In genomic region chrX:16546806-16547205, GRCm38 (mm10) we compare ENCODE assay signal across 27 mouse cellular contexts. TPM values are rescaled to one million over a fixed set of nuclear protein-coding genes. Genes with fewer than 3 reads are reported as not detected.
DNase-seq lines count a peak whose midpoint lies in the region; ATAC-seq and TF ChIP-seq lines count a peak whose summit lies in the region.
"Had no signal": no experiment of that assay in that cellular context is flagged by ENCODE, and none has a peak within 500 bp of the region (broad histone marks: within the 10 kb centered on the region; RNA-seq: fewer than 3 reads in every experiment).

No protein-coding gene starts in this region.

- H3K4me3 ChIP-seq in liver, adult 2 months (ENCODE audit: insufficient read depth, low read depth, low read length), result no peak overlapping the region
- H3K4me3 ChIP-seq in C2C12 (ENCODE audit: insufficient read depth, poor library complexity, severe bottlenecking), result no peak overlapping the region
- H3K4me3 ChIP-seq in bone marrow macrophage, adult 2 months (ENCODE audit: insufficient read depth, low read length), result no peak overlapping the region
- H3K4me3 ChIP-seq: erythroblast, embryonic 14.5 days; hindbrain, embryonic 15.5 days; intestine, embryonic 15.5 days; limb, embryonic 13.5 days; liver, embryonic 15.5 days; neural tube, embryonic 12.5 days had no signal

- TF ChIP-seq CTCF in liver, adult 2 months (IDR thresholded peaks at IDR 0.05; ENCODE audit: low read depth, low read length), result no peak
- TF ChIP-seq CTCF in C2C12 (IDR thresholded peaks at IDR 0.05; ENCODE audit: control insufficient read depth, insufficient read depth, insufficient read length), result no peak
- no peak for TF ChIP-seq CTCF in bone marrow macrophage, adult 2 months (IDR thresholded peaks at IDR 0.05; ENCODE audit: low read depth, low read length)

- H3K9ac ChIP-seq in liver, adult 2 months (ENCODE audit: low read depth, low read length), result no peak overlapping the region
- H3K9ac ChIP-seq: hindbrain, embryonic 15.5 days; intestine, embryonic 15.5 days; limb, embryonic 13.5 days; liver, embryonic 15.5 days; neural tube, embryonic 12.5 days had no signal

- H3K36me3 ChIP-seq in liver, adult 2 months (ENCODE audit: control insufficient read depth, insufficient read depth, low read length), result no peaks in the 10 kb centered on the region
- H3K36me3 ChIP-seq in C2C12 (ENCODE audit: control insufficient read depth, insufficient read depth), result no peaks in the 10 kb centered on the region
- H3K36me3 ChIP-seq: hindbrain, embryonic 15.5 days; intestine, embryonic 15.5 days; limb, embryonic 13.5 days; liver, embryonic 15.5 days; neural tube, embryonic 12.5 days had no signal

- no peaks in the 10 kb centered on the region for H3K79me2 ChIP-seq in liver, adult 2 months (ENCODE audit: control insufficient read depth, insufficient read depth, low read length)
- H3K79me2 ChIP-seq in C2C12 (ENCODE audit: control insufficient read depth, insufficient read depth), result no peaks in the 10 kb centered on the region

- TF ChIP-seq POLR2A in liver, adult 2 months (IDR thresholded peaks at IDR 0.05; ENCODE audit: extremely low read depth, insufficient read depth, low read length), result no peak
- TF ChIP-seq POLR2A in bone marrow macrophage, adult 2 months (IDR thresholded peaks at IDR 0.05; ENCODE audit: borderline replicate concordance, low read depth, low read length), result no peak

- peak; percentile 5 for DNase-seq in liver, adult 2 months (ENCODE audit: extremely low read depth, low read depth, low spot score)
- DNase-seq in liver, result no peak
- no peak for DNase-seq in Muller cell, postnatal 12 days (ENCODE audit: inconsistent ontology term)
- no peak for DNase-seq in frontal cortex, adult 2 months (ENCODE audit: extremely low spot score in 1 of 2, low spot score in 1 of 2)
- DNase-seq in kidney, postnatal 10 days, result no peak
- DNase-seq: cerebellum, adult 9-10 months; heart, adult 11 months; heart, postnatal 4 days; kidney, postnatal 4 days; thymus, postnatal 25 days had no signal

- H3K4me1 ChIP-seq in liver, adult 2 months (ENCODE audit: control insufficient read depth, insufficient read depth, low read length), result no peaks in the 10 kb centered on the region
- H3K4me1 ChIP-seq in bone marrow macrophage, adult 2 months (ENCODE audit: control insufficient read depth, insufficient read depth, low read length), result peaks cover 2% of the 10 kb centered on the region
- H3K4me1 ChIP-seq: hindbrain, embryonic 15.5 days; intestine, embryonic 15.5 days; limb, embryonic 13.5 days; liver, embryonic 15.5 days; neural tube, embryonic 12.5 days had no signal

- H3ac ChIP-seq in C2C12 (ENCODE audit: control insufficient read depth, insufficient read length, low read depth), result no peak overlapping the region

- H3K27me3 ChIP-seq in liver, adult 2 months (ENCODE audit: control insufficient read depth, insufficient read depth, low read length), result no peaks in the 10 kb centered on the region
- H3K27me3 ChIP-seq in C2C12 (ENCODE audit: control insufficient read depth, insufficient read depth, insufficient read length), result no peaks in the 10 kb centered on the region
- H3K27me3 ChIP-seq: hindbrain, embryonic 15.5 days; intestine, embryonic 15.5 days; limb, embryonic 13.5 days; liver, embryonic 15.5 days; neural tube, embryonic 12.5 days had no signal

- H3K79me3 ChIP-seq in C2C12 (ENCODE audit: low read depth), result no peaks in the 10 kb centered on the region

- ATAC-seq in megakaryocyte progenitor cell, adult 5-6 weeks (replicated peaks; ENCODE audit: poor library complexity), result peak; percentile 75
- ATAC-seq: forebrain, embryonic 16.5 days; intestine, embryonic 15.5 days had no signal

- no peak overlapping the region for H3K27ac ChIP-seq in liver, adult 2 months (replicated peaks; ENCODE audit: insufficient read depth, low read depth, low read length)
- H3K27ac ChIP-seq in bone marrow macrophage, adult 2 months (ENCODE audit: insufficient read depth, low read depth, low read length), result peak overlapping the region; percentile 47
- H3K27ac ChIP-seq: hindbrain, embryonic 15.5 days; intestine, embryonic 15.5 days; limb, embryonic 13.5 days; liver, embryonic 15.5 days; neural tube, embryonic 12.5 days had no signal

TF ChIP-seq in C2C12, 6 proteins besides CTCF, POLR2A, EP300 and RAD21:
- no peak for TF ChIP-seq MYOG (IDR thresholded peaks at IDR 0.05; ENCODE audit: control insufficient read depth, extremely low read depth, insufficient read length)
- TF ChIP-seq MYOD1 (IDR thresholded peaks at IDR 0.05; ENCODE audit: control insufficient read depth, insufficient read length, low read depth), result no peak
- TF ChIP-seq USF1 (IDR thresholded peaks at IDR 0.05; ENCODE audit: low read depth), result peak; percentile 78
- TF ChIP-seq FOSL1 (IDR thresholded peaks at IDR 0.05; ENCODE audit: insufficient read depth, low read length, poor library complexity, severe bottlenecking), result no peak
- peak; percentile 92 for TF ChIP-seq CEBPB (IDR thresholded peaks at IDR 0.05; ENCODE audit: low read depth)
- no peak for TF ChIP-seq MAX (IDR thresholded peaks at IDR 0.05)

RNA-seq across cellular contexts. Expression of gene Cypt1, which starts 24.1 kb away (rescaled TPM):
- not detected in 2 replicates for total RNA-seq in liver, adult 2 months (2014; rRNA removed)
- polyA plus RNA-seq in liver, adult 2 months (2012; rRNA removed), result not detected in 2 replicates
- not detected for polyA plus RNA-seq in C2C12 (2012; fragmentation: generic; extraction: Trizol)
- not detected in 2 replicates for polyA plus RNA-seq in bone marrow macrophage, adult 2 months (2012; ENCODE audit: insufficient read depth, insufficient read length, missing spikeins)
- not detected in 2 replicates for total RNA-seq in megakaryocyte progenitor cell, adult 5-6 weeks (2015)
- not detected in 2 replicates for total RNA-seq in megakaryocyte progenitor cell, adult 5-6 weeks (2017)
- not detected in 2 replicates for polyA plus RNA-seq in frontal cortex, adult 2 months (2012; rRNA removed)
- total RNA-seq: common myeloid progenitor, adult 5-6 weeks; heart, postnatal 4 days; layer of hippocampus, postnatal 10 days had no signal
- polyA plus RNA-seq: embryonic facial prominence, embryonic 11.5 days; erythroblast, embryonic 14.5 days; forebrain, embryonic 16.5 days; heart, embryonic 14.5 days; hindbrain, embryonic 15.5 days; intestine, embryonic 15.5 days; kidney, embryonic 14.5 days; limb, embryonic 13.5 days; liver, embryonic 15.5 days; lung, embryonic 16.5 days; neural tube, embryonic 12.5 days; small intestine, adult 2 months had no signal
